Mouse (Mus musculus): ENCODE results near the gene Zfp281. TPM values are rescaled to one million over a fixed set of nuclear protein-coding genes. Genes with fewer than 3 reads are reported as not detected.

Gene Zfp281
- polyA plus RNA-seq, 1 experiment = 4.0 TPM

GRCm38 (mm10) chr1:136604190-136604589 lies 20.5 kb upstream of the Zfp281 start:
- no peaks in the 10 kb centered on the region for H3K36me3 ChIP-seq (ENCODE audit: control insufficient read depth, insufficient read depth)
- no peaks in the 10 kb centered on the region for H3K79me2 ChIP-seq (ENCODE audit: control insufficient read depth, insufficient read depth)
- H3ac ChIP-seq (ENCODE audit: control insufficient read depth, insufficient read length) = no peak overlapping the region
- H3K4me3 ChIP-seq = no peak overlapping the region
- H3K27me3 ChIP-seq (ENCODE audit: control insufficient read depth, insufficient read depth, insufficient read length) = no peaks in the 10 kb centered on the region
- no peak for TF ChIP-seq TCF12 (IDR thresholded peaks at IDR 0.05; ENCODE audit: insufficient read depth, poor library complexity, severe bottlenecking)
- no peak for TF ChIP-seq POLR2A (IDR thresholded peaks at IDR 0.05; ENCODE audit: insufficient read length, low read depth)
- TF ChIP-seq CEBPB (IDR thresholded peaks at IDR 0.05; ENCODE audit: insufficient read depth, poor library complexity, severe bottlenecking) = no peak
- no peak for TF ChIP-seq MYOG (IDR thresholded peaks at IDR 0.05; ENCODE audit: control insufficient read depth in 1 of 3, insufficient read depth in 1 of 3, insufficient read length in 2 of 3, low read depth in 2 of 3)
- TF ChIP-seq MYOD1 (IDR thresholded peaks at IDR 0.05; ENCODE audit: control insufficient read depth in 1 of 3, insufficient read length in 2 of 3, low read depth in 2 of 3) = no peak
- TF ChIP-seq E2F4 (IDR thresholded peaks at IDR 0.05; ENCODE audit: insufficient read depth) = no peak
- no peak for TF ChIP-seq TCF3 (IDR thresholded peaks at IDR 0.05; ENCODE audit: insufficient read length, low read depth)
- TF ChIP-seq REST (IDR thresholded peaks at IDR 0.05; ENCODE audit: insufficient read depth, insufficient read length) = no peak
- TF ChIP-seq USF1 (IDR thresholded peaks at IDR 0.05; ENCODE audit: low read depth) = no peak
- TF ChIP-seq SRF (IDR thresholded peaks at IDR 0.05; ENCODE audit: control insufficient read depth, insufficient read length, low read depth) = no peak
- TF ChIP-seq MAX (IDR thresholded peaks at IDR 0.05; ENCODE audit: low read depth) = no peak
- no peak for TF ChIP-seq POLR2AphosphoS2 (IDR thresholded peaks at IDR 0.05; ENCODE audit: insufficient read length, low read depth)
- no peak overlapping the region for H3K4me2 ChIP-seq (ENCODE audit: low read depth)

DNA sequence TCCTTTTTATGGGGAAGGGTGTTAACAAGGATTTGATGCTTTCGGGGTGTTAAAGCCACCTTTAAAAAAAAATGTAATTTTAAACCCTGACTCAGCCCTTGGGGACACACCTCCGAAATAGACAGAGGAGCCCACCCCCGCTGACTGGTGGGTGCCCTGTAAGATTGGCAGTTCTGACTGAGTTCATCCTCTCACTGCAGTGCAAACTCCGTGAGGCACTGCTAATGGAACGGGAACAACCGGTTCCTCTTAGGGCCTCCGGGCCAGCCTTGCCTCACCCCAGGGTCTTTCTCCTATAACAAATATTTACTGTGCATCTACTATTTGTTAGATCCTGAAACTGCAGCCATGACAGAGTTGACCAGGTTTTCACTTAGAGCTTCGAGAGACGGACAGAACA lies 18.9 kb upstream of the Zfp281 start:
- no peak overlapping the region for H3K4me3 ChIP-seq
- no peaks in the 10 kb centered on the region for H3K79me2 ChIP-seq (ENCODE audit: control insufficient read depth, insufficient read depth)
- no peaks in the 10 kb centered on the region for H3K36me3 ChIP-seq (ENCODE audit: control insufficient read depth, insufficient read depth)
- TF ChIP-seq TCF3 (IDR thresholded peaks at IDR 0.05; ENCODE audit: insufficient read length, low read depth) (no peak), MYOD1 (IDR thresholded peaks at IDR 0.05; ENCODE audit: control insufficient read depth in 1 of 3, insufficient read length in 2 of 3, low read depth in 2 of 3) (no peak), TCF12 (IDR thresholded peaks at IDR 0.05; ENCODE audit: insufficient read depth, poor library complexity, severe bottlenecking) (no peak), MAX (IDR thresholded peaks at IDR 0.05; ENCODE audit: low read depth) (no peak), POLR2A (IDR thresholded peaks at IDR 0.05; ENCODE audit: insufficient read length, low read depth) (no peak), USF1 (IDR thresholded peaks at IDR 0.05; ENCODE audit: low read depth) (no peak), E2F4 (IDR thresholded peaks at IDR 0.05; ENCODE audit: insufficient read depth) (no peak), MYOG (IDR thresholded peaks at IDR 0.05; ENCODE audit: control insufficient read depth in 1 of 3, insufficient read depth in 1 of 3, insufficient read length in 2 of 3, low read depth in 2 of 3) (no peak), REST (IDR thresholded peaks at IDR 0.05; ENCODE audit: insufficient read depth, insufficient read length) (no peak), CEBPB (IDR thresholded peaks at IDR 0.05; ENCODE audit: insufficient read depth, poor library complexity, severe bottlenecking) (no peak), SRF (IDR thresholded peaks at IDR 0.05; ENCODE audit: control insufficient read depth, insufficient read length, low read depth) (no peak), POLR2AphosphoS2 (IDR thresholded peaks at IDR 0.05; ENCODE audit: insufficient read length, low read depth) (no peak)
- no peaks in the 10 kb centered on the region for H3K27me3 ChIP-seq (ENCODE audit: control insufficient read depth, insufficient read depth, insufficient read length)
- H3ac ChIP-seq (ENCODE audit: control insufficient read depth, insufficient read length) = no peak overlapping the region
- H3K4me2 ChIP-seq (ENCODE audit: low read depth) = no peak overlapping the region

GRCm38 (mm10) chr1:136606278-136606677 lies 18.4 kb upstream of the Zfp281 start:
- TF ChIP-seq TCF12 (IDR thresholded peaks at IDR 0.05; ENCODE audit: insufficient read depth, poor library complexity, severe bottlenecking) = no peak
- no peak for TF ChIP-seq MYOD1 (IDR thresholded peaks at IDR 0.05; ENCODE audit: control insufficient read depth in 1 of 3, insufficient read length in 2 of 3, low read depth in 2 of 3)
- TF ChIP-seq POLR2AphosphoS2 (IDR thresholded peaks at IDR 0.05; ENCODE audit: insufficient read length, low read depth) = no peak
- no peak for TF ChIP-seq SRF (IDR thresholded peaks at IDR 0.05; ENCODE audit: control insufficient read depth, insufficient read length, low read depth)
- TF ChIP-seq MYOG (IDR thresholded peaks at IDR 0.05; ENCODE audit: control insufficient read depth in 1 of 3, insufficient read depth in 1 of 3, insufficient read length in 2 of 3, low read depth in 2 of 3) = no peak
- no peak for TF ChIP-seq POLR2A (IDR thresholded peaks at IDR 0.05; ENCODE audit: insufficient read length, low read depth)
- no peak for TF ChIP-seq TCF3 (IDR thresholded peaks at IDR 0.05; ENCODE audit: insufficient read length, low read depth)
- TF ChIP-seq REST (IDR thresholded peaks at IDR 0.05; ENCODE audit: insufficient read depth, insufficient read length) = no peak
- TF ChIP-seq MAX (IDR thresholded peaks at IDR 0.05; ENCODE audit: low read depth) = no peak
- no peak for TF ChIP-seq USF1 (IDR thresholded peaks at IDR 0.05; ENCODE audit: low read depth)
- no peak for TF ChIP-seq E2F4 (IDR thresholded peaks at IDR 0.05; ENCODE audit: insufficient read depth)
- TF ChIP-seq CEBPB (IDR thresholded peaks at IDR 0.05; ENCODE audit: insufficient read depth, poor library complexity, severe bottlenecking) = no peak
- Histone ChIP-seq H3K4me3 (no peak overlapping the region), H3K4me2 (ENCODE audit: low read depth) (no peak overlapping the region), H3ac (ENCODE audit: control insufficient read depth, insufficient read length) (no peak overlapping the region), H3K27me3 (ENCODE audit: control insufficient read depth, insufficient read depth, insufficient read length) (no peaks in the 10 kb centered on the region), H3K36me3 (ENCODE audit: control insufficient read depth, insufficient read depth) (no peaks in the 10 kb centered on the region), H3K79me2 (ENCODE audit: control insufficient read depth, insufficient read depth) (no peaks in the 10 kb centered on the region)

DNA sequence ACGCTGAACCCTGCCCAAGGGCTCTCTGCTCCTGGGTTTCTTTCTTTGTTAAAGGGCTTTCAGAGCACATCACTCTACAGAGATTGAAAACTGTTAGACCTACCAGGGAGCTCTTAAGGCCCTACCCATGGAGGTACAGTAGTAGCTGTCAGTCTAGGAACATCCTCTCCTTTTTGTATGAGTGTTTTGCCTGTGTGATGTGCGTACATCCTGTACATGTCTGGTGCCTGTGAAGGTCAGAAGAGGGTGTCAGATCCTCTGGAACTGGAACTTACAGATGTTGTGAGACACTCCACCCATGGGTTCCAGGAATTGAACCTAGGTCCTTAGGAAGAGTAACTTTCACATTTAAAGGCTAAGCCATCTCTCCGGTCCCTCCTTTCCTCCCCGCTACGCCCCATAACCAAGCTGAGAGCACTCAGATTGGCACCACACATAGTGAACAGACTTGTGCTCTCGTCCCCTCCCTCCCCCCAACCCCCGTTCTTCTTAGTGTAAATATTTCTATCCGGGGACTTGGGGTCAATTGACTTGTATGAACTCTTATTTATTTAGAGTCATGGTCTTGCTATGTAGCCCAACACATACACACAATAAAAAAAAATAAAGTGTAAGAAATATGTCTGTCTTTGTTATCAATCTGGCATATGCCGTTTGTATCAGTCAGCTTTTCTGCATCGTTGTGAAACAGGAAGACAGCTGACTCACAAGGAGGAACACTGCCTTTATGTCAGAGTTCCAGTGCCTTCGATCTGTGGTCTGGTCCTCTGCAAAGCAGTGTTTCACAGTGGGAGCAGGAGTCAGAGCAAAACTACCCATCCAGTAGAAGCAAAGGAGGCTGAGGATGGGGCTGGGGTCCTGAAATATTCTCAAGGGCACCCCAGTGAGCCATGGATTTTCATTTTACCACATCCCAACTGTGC lies 16.1 kb upstream of the Zfp281 start:
- Histone ChIP-seq H3K4me3 (no peak overlapping the region), H3K36me3 (ENCODE audit: control insufficient read depth, insufficient read depth) (no peaks in the 10 kb centered on the region), H3ac (ENCODE audit: control insufficient read depth, insufficient read length) (no peak overlapping the region), H3K27me3 (ENCODE audit: control insufficient read depth, insufficient read depth, insufficient read length) (no peaks in the 10 kb centered on the region), H3K79me2 (ENCODE audit: control insufficient read depth, insufficient read depth) (no peaks in the 10 kb centered on the region), H3K4me2 (ENCODE audit: low read depth) (no peak overlapping the region)
- TF ChIP-seq E2F4 (IDR thresholded peaks at IDR 0.05; ENCODE audit: insufficient read depth) (no peak), TCF3 (IDR thresholded peaks at IDR 0.05; ENCODE audit: insufficient read length, low read depth) (no peak), CEBPB (IDR thresholded peaks at IDR 0.05; ENCODE audit: insufficient read depth, poor library complexity, severe bottlenecking) (no peak), SRF (IDR thresholded peaks at IDR 0.05; ENCODE audit: control insufficient read depth, insufficient read length, low read depth) (no peak), POLR2AphosphoS2 (IDR thresholded peaks at IDR 0.05; ENCODE audit: insufficient read length, low read depth) (no peak), MAX (IDR thresholded peaks at IDR 0.05; ENCODE audit: low read depth) (no peak), REST (IDR thresholded peaks at IDR 0.05; ENCODE audit: insufficient read depth, insufficient read length) (no peak), TCF12 (IDR thresholded peaks at IDR 0.05; ENCODE audit: insufficient read depth, poor library complexity, severe bottlenecking) (no peak), MYOD1 (IDR thresholded peaks at IDR 0.05; ENCODE audit: control insufficient read depth in 1 of 3, insufficient read length in 2 of 3, low read depth in 2 of 3) (no peak)

Data from myocyte (in vitro differentiated cells).